Mouse (Mus musculus) liver, embryonic 16.5 days (tissue): Measurements from ENCODE around the gene Agpat3. TPM values are rescaled to one million over a fixed set of nuclear protein-coding genes. Genes with fewer than 3 reads are reported as not detected.

ENCODE experiments used
- ATAC-seq: fragments of 200-750 bp; cut with Nextera tagmentation; 2 replicates; pipeline ENCODE4 v1.8.0; 2017; ENCODE audit warnings: low read depth, mild to moderate bottlenecking, moderate number of reproducible peaks, moderate library complexity
- H3K27ac ChIP-seq: fragments of 300-500 bp; sonication (generic); 2 replicates; pipeline ENCODE4 v1.5.1; 2014; ENCODE audit warnings: mild to moderate bottlenecking, low read length
- H3K27me3 ChIP-seq: fragments of 300-500 bp; sonication (generic); 2 replicates; pipeline ENCODE4 v1.6.1; 2014; ENCODE audit warnings: low read depth, low read length, mixed read lengths; ENCODE audit not compliant: control insufficient read depth, insufficient read depth
- H3K36me3 ChIP-seq: fragments of 300-500 bp; sonication (generic); 2 replicates; pipeline ENCODE4 v1.6.1; 2014; ENCODE audit warnings: mild to moderate bottlenecking; ENCODE audit not compliant: control insufficient read depth, insufficient read depth
- H3K4me1 ChIP-seq: fragments of 300-500 bp; sonication (generic); 2 replicates; pipeline ENCODE4 v1.6.1; 2014; ENCODE audit warnings: low read depth, low read length, mixed read lengths; ENCODE audit not compliant: control insufficient read depth
- H3K4me2 ChIP-seq: fragments of 300-500 bp; sonication (generic); 2 replicates; pipeline ENCODE4 v1.6.1; 2014; ENCODE audit warnings: low read depth, low read length, mixed read lengths
- H3K4me3 ChIP-seq: fragments of 300-500 bp; sonication (generic); 2 replicates; pipeline ENCODE4 v1.5.1; 2014; ENCODE audit warnings: low read depth, mild to moderate bottlenecking, low read length
- H3K9ac ChIP-seq: fragments of 300-500 bp; sonication (generic); 2 replicates; pipeline ENCODE4 v1.6.1; 2014; ENCODE audit warnings: low read depth, low read length
- H3K9me3 ChIP-seq: fragments of 300-500 bp; sonication (generic); replicated peaks from 2 replicates; pipeline ENCODE4 v1.6.1; 2016; ENCODE audit warnings: low read length; ENCODE audit not compliant: control insufficient read depth
- WGBS: fragments of 180-500 bp; shearing (Covaris S2); extraction: QIAGEN DNeasy Blood & Tissue Kit; methylation state at CpG from one replicate; pipeline ENCODE4 v1.1.7; 2014; ENCODE audit not compliant: insufficient replicate concordance; 5-methylcytosine and 5-hydroxymethylcytosine counted together
- polyA plus RNA-seq: library from polyadenylated mRNA; unstranded; fragments of >200 nt; fragmentation: Nextera tagmentation; extraction: Ambion mirVana; gene quantifications from 2 replicates; pipeline ENCODE4 v1.2.1, GENCODE M21; 2015

Agpat3 gene
- 20.6 and 26.8 TPM in 2 replicates for polyA plus RNA-seq

DNA sequence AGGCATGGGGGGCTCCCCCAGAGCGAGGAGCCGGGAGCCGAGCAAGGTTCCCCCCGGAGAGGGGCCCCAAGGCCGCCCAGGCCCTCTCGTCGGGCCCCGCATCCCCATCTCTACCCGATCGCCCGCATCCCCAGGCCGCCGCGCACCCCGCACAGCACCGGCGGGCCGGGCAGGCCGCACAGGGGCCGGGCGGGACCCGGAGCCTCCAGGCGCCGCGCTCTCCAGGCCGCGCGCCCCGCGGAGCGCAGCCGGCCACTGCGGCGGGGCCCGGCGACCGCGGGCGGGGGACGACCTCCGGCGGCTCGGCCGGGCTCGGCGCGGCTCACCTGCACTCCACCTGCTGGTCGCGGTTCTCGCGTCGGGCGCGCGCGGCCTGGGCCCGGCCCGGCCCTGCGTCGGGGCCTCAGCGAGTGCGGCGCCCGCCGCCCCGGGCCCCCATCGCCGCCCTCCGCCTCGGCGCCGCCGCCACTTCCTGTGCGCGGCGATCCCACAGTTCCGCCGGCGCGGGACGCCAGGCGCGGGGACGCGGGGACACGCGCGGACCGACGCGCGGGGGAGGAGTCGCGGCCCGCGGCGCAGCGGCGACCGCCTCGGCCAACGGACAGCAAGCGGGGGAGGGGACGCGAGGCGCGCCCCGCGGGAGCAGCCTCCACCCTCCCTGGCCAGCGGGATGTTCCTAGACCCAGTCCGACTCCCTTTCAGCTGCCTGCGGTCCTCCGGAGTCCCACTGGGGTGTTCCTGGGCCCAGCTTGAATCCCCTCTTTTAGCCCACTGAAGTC is at the start of gene Agpat3:
Gene Agpat3, minus strand, starts transcription at position 603 of the 779 bp plus-strand sequence.
- ATAC-seq = peak; percentile 71
- WGBS = under 1% methylated on average over 84 of the region's 113 CpGs
- H3K9me3 ChIP-seq = no peaks in the 10 kb centered on the region
- peak within 1 kb of the TSS; percentile 76 for H3K9ac ChIP-seq
- peaks cover 42% of the 10 kb centered on the region for H3K27me3 ChIP-seq
- no peaks in the 10 kb centered on the region; the same call in 1 of the 2 replicates for H3K4me1 ChIP-seq
- H3K4me3 ChIP-seq = peak within 1 kb of the TSS; percentile 71
- peak within 1 kb of the TSS; percentile 71 for H3K4me2 ChIP-seq
- H3K36me3 ChIP-seq = no peaks in the 10 kb centered on the region
- peak within 1 kb of the TSS; percentile 62 for H3K27ac ChIP-seq

DNA sequence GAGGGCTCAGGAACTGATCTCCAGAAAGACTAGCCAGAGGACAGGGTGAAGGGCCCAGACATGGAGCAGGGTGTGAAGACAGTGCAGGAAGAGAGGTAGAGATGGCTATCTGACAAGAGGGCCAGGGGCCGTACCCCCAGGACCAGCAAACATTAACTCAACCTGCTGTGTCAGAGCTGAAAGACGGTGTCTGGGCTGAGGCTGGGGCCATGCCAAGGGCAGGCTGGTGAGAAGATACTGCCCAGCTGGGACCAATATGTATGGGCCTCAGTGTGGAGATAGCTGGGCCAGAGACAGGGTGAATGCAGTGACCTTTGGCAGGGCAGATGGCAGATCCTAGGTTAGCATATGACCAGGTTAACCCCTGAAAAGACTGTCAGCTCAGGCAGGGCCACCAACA is 48.8 kb upstream of the Agpat3 start:
- Histone ChIP-seq H3K4me1 (peaks cover 18% of the 10 kb centered on the region), H3K4me3 (no peak overlapping the region), H3K9ac (no peak overlapping the region), H3K27me3 (no peaks in the 10 kb centered on the region), H3K9me3 (no peaks in the 10 kb centered on the region), H3K4me2 (no peak overlapping the region), H3K27ac (no peak overlapping the region), H3K36me3 (peaks cover 51% of the 10 kb centered on the region)
- WGBS = 63% methylated on average over 2 of the region's 2 CpGs
- ATAC-seq = no peak

DNA sequence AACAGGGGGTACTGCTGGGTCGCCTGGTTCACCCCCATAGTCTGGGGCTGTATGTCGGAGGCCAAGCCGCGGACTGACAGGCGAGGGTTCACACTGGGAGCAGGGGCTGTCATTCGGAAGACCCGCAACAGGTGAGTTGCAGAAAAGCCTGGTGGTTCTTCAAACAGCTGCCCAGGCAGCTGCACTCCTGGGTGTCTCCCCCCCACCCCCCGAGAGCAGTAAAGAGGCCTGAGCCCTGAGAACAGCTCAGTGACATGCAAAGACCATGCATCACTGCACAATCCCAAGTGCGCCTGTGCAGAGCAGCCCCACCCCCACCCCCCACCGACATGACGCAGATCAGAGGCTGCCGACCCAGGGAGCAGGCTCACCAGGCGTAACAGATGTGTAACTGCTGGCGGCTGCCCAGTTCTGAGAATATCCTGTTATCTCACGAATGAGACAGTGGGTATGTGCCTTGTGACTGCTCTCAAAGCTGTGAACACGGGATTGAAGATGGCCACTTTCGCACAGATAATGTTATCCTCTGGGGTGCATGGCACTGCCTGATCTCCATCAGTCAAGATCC is 46.9 kb upstream of the Agpat3 start:
- H3K9ac ChIP-seq = no peak overlapping the region
- peak overlapping the region; percentile 25; the same call in 1 of the 2 replicates for H3K27ac ChIP-seq
- no peaks in the 10 kb centered on the region; the same call in 1 of the 2 replicates for H3K27me3 ChIP-seq
- H3K4me3 ChIP-seq = no peak overlapping the region
- peaks cover 37% of the 10 kb centered on the region for H3K36me3 ChIP-seq
- H3K9me3 ChIP-seq = no peaks in the 10 kb centered on the region
- peak; percentile 79 for ATAC-seq
- H3K4me2 ChIP-seq = no peak overlapping the region
- H3K4me1 ChIP-seq = peaks cover 18% of the 10 kb centered on the region
- 36% methylated on average over 17 of the region's 17 CpGs for WGBS

DNA sequence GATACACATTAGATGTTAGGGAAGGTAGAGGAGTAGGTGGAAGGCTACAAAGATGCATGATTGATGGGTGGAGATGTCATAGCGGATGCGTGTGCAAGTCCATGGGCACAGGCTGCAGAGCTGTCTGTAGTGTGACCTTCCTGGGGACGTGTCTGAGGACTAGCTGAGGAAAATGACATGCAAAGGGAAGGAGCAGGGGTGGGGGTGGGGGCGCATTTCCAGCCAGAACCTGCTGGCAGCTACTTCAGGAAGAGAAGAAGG is 44.3 kb upstream of the Agpat3 start:
- Histone ChIP-seq H3K27me3 (peaks cover 8% of the 10 kb centered on the region), H3K36me3 (peaks cover 12% of the 10 kb centered on the region), H3K27ac (no peak overlapping the region), H3K4me1 (peaks cover 22% of the 10 kb centered on the region), H3K9me3 (no peaks in the 10 kb centered on the region), H3K9ac (no peak overlapping the region), H3K4me2 (no peak overlapping the region), H3K4me3 (no peak overlapping the region)
- no peak for ATAC-seq
- 49% methylated on average over 4 of the region's 4 CpGs for WGBS

GRCm38 (mm10) chr10:78395819-78396624 is 43.7 kb upstream of the Agpat3 start:
- 10% methylated on average over 17 of the region's 17 CpGs for WGBS
- H3K4me2 ChIP-seq = no peak overlapping the region
- H3K4me3 ChIP-seq = no peak overlapping the region
- ATAC-seq = no peak
- H3K4me1 ChIP-seq = peaks cover 22% of the 10 kb centered on the region
- peaks cover 6% of the 10 kb centered on the region for H3K36me3 ChIP-seq
- peaks cover 11% of the 10 kb centered on the region for H3K27me3 ChIP-seq
- no peak overlapping the region for H3K9ac ChIP-seq
- H3K9me3 ChIP-seq = no peaks in the 10 kb centered on the region
- H3K27ac ChIP-seq = no peak overlapping the region

DNA sequence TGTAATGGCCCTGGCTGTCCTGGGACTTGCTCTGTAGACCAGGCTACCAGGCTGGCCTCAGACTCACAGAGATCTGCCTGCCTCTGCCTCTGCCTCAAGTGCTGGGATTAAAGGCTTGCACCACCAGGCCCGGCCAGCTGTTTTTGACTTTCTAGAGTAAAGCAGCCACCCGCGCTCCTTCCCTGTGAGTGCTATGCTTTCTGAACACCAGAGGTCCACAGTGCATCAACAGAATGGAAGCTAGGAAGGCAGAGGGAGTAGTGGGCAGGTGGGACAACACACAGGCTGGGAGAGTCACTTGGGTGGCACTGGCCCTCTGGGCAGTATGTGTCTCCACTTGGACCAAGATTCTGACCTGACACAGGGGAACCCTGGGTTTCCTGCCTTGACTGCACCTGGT is 43.1 kb upstream of the Agpat3 start:
- no peak for ATAC-seq
- Histone ChIP-seq H3K9ac (no peak overlapping the region), H3K36me3 (no peaks in the 10 kb centered on the region), H3K27me3 (peaks cover 15% of the 10 kb centered on the region), H3K4me1 (peaks cover 18% of the 10 kb centered on the region), H3K4me3 (no peak overlapping the region), H3K27ac (no peak overlapping the region), H3K9me3 (no peaks in the 10 kb centered on the region), H3K4me2 (no peak overlapping the region)
- WGBS = 72% methylated on average over 3 of the region's 3 CpGs

GRCm38 (mm10) chr10:78392072-78392471 is 39.8 kb upstream of the Agpat3 start:
- WGBS = 2% methylated on average over 18 of the region's 18 CpGs
- Histone ChIP-seq H3K27ac (no peak overlapping the region), H3K27me3 (peaks cover 26% of the 10 kb centered on the region), H3K4me3 (no peak overlapping the region), H3K36me3 (no peaks in the 10 kb centered on the region), H3K4me2 (no peak overlapping the region), H3K4me1 (peaks cover 4% of the 10 kb centered on the region), H3K9ac (no peak overlapping the region), H3K9me3 (no peaks in the 10 kb centered on the region)
- ATAC-seq = peak; percentile 55; the same call in 1 of the 2 replicates

DNA sequence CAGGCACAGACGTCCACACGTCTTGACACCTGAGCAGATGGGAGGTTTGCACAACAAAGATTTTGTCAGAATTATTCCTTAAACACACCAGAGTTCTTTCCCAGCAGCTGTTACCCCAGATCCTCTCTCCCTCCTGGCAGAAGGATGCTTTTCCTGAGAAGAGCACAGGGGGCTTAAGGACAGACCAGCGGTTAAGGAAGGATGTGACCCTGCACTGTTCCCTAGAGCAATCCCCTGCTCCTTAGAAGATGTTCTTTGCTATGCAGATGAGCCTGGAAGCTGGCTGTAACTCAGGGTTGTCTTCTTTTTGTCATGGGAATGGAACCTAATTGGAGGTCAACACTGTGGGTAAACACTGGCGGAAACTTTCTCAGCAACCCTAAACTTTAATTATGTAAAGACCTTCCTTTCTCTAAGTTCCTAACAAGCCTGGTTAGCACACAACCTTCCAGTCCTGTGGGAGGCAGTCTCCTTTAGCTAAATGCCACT is 38.7 kb upstream of the Agpat3 start:
- Histone ChIP-seq H3K4me1 (peaks cover 4% of the 10 kb centered on the region), H3K9me3 (no peaks in the 10 kb centered on the region), H3K36me3 (no peaks in the 10 kb centered on the region), H3K4me3 (no peak overlapping the region), H3K9ac (no peak overlapping the region), H3K27ac (no peak overlapping the region), H3K27me3 (peaks cover 26% of the 10 kb centered on the region), H3K4me2 (no peak overlapping the region)
- no peak for ATAC-seq
- WGBS = 27% methylated on average over 4 of the region's 4 CpGs
